Mouse (Mus musculus) heart, embryonic 12.5 days (tissue): ENCODE measurements around the gene Plce1. TPM values are rescaled to one million over a fixed set of nuclear protein-coding genes. Genes with fewer than 3 reads are reported as not detected.
A peak's percentile ranks its signal among the peaks of the same experiment; 100 is the strongest.

Experiments used
- ATAC-seq: fragments of 200-750 bp; cut with Nextera tagmentation; 2 replicates; pipeline ENCODE4 v1.8.0; 2017; ENCODE audit warnings: moderate TSS enrichment, moderate library complexity; ENCODE audit not compliant: insufficient number of reproducible peaks, low FRiP score
- H3K27ac ChIP-seq: fragments of 300-500 bp; sonication (generic); 2 replicates; pipeline ENCODE4 v1.5.1; 2016; ENCODE audit warnings: mild to moderate bottlenecking, moderate library complexity; ENCODE audit not compliant: poor library complexity, severe bottlenecking
- H3K27me3 ChIP-seq: fragments of 300-500 bp; sonication (generic); replicated peaks from 2 replicates; pipeline ENCODE4 v1.6.1; 2016; ENCODE audit warnings: mild to moderate bottlenecking, moderate library complexity
- H3K36me3 ChIP-seq: fragments of 300-500 bp; sonication (generic); 2 replicates; pipeline ENCODE4 v1.6.1; 2016; ENCODE audit warnings: mild to moderate bottlenecking, moderate library complexity
- H3K4me1 ChIP-seq: fragments of 300-500 bp; sonication (generic); replicated peaks from 2 replicates; pipeline ENCODE4 v1.6.1; 2016; ENCODE audit warnings: mild to moderate bottlenecking
- H3K4me2 ChIP-seq: fragments of 300-500 bp; sonication (generic); 2 replicates; pipeline ENCODE4 v1.6.1; 2016; ENCODE audit warnings: mild to moderate bottlenecking, moderate library complexity
- H3K4me3 ChIP-seq: fragments of 300-500 bp; sonication (generic); 2 replicates; pipeline ENCODE4 v1.5.1; 2016; ENCODE audit warnings: mild to moderate bottlenecking
- H3K9ac ChIP-seq: fragments of 300-500 bp; sonication (generic); 2 replicates; pipeline ENCODE4 v1.6.1; 2016; ENCODE audit warnings: mild to moderate bottlenecking, moderate library complexity
- H3K9me3 ChIP-seq: fragments of 300-500 bp; sonication (generic); replicated peaks from 2 replicates; pipeline ENCODE4 v1.6.1; 2016; ENCODE audit warnings: mild to moderate bottlenecking, moderate library complexity
- WGBS: fragments of 180-500 bp; shearing (Covaris S2); methylation state at CpG from one replicate; pipeline ENCODE4 v1.1.7; 2016; 5-methylcytosine and 5-hydroxymethylcytosine counted together
- polyA plus RNA-seq: library from polyadenylated mRNA; unstranded; fragments of >200 nt; fragmentation: Nextera tagmentation; extraction: Ambion mirVana; gene quantifications from 2 replicates; pipeline ENCODE4 v1.2.1, GENCODE M21; 2016

Gene Plce1
- polyA plus RNA-seq, 1 experiment from 2014 or later = 8.4 TPM

DNA sequence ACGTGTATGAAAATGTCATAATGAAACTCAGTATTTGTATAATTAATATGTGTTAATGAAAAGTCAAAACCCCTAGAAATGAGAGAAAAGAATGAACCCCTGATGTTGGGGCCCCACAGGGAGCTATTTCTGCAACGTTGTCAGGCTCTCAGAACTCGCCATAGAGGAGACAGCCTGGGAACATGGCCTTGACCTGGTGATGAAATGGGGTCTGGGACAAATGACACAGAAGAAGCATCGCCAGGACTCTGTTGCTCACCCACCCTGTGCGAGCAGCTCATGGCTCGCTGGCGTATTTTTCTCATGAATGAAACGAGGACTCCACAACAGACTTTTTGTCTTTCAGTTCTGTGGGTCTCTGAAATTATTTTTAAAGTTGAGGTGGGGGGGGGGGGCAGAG, 109.0 kb downstream of the Plce1 start:
- no peak overlapping the region for H3K4me2 ChIP-seq
- no peak overlapping the region for H3K4me3 ChIP-seq
- no peaks in the 10 kb centered on the region for H3K27me3 ChIP-seq
- no peak for ATAC-seq
- H3K27ac ChIP-seq = no peak overlapping the region
- H3K9me3 ChIP-seq = no peaks in the 10 kb centered on the region
- H3K4me1 ChIP-seq = peaks cover 42% of the 10 kb centered on the region
- 84% methylated on average over 8 of the region's 8 CpGs for WGBS
- H3K36me3 ChIP-seq = no peaks in the 10 kb centered on the region
- H3K9ac ChIP-seq = no peak overlapping the region

DNA sequence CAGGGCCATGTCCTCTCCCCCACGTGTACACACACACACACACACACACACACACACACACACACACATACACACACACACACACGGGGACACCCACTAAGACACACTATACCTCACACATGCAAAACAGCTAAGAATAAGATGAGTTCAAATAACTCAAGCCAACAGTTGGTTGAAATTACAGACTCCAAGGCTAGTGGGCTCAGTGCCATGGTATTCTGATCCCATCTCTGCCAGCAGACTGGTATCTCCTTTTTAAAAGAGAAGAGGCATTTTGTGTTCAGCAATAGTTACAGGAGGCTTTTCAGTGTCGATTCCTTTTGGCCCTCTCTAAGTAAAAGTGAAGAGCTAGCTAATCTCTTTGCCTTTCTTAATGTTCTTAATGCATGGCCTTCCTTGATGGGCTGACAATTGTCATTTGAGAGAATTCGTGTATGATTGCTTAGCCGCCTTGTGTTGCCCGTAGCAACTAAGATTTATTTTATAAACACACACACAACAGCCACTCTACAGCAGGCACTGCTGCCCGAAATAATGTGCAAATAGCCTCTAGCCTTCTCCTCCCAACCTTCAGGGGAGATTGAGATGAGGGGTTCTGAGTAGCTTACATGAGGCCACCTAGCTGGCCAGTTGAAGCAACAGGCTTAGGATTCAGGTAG, 111.8 kb downstream of the Plce1 start:
- H3K36me3 ChIP-seq = no peaks in the 10 kb centered on the region
- peaks cover 29% of the 10 kb centered on the region for H3K4me1 ChIP-seq
- no peak overlapping the region for H3K4me2 ChIP-seq
- no peak for ATAC-seq
- H3K27ac ChIP-seq = no peak overlapping the region
- 77% methylated on average over 7 of the region's 7 CpGs for WGBS
- no peak overlapping the region for H3K4me3 ChIP-seq
- H3K27me3 ChIP-seq = no peaks in the 10 kb centered on the region
- H3K9me3 ChIP-seq = no peaks in the 10 kb centered on the region
- no peak overlapping the region for H3K9ac ChIP-seq

DNA sequence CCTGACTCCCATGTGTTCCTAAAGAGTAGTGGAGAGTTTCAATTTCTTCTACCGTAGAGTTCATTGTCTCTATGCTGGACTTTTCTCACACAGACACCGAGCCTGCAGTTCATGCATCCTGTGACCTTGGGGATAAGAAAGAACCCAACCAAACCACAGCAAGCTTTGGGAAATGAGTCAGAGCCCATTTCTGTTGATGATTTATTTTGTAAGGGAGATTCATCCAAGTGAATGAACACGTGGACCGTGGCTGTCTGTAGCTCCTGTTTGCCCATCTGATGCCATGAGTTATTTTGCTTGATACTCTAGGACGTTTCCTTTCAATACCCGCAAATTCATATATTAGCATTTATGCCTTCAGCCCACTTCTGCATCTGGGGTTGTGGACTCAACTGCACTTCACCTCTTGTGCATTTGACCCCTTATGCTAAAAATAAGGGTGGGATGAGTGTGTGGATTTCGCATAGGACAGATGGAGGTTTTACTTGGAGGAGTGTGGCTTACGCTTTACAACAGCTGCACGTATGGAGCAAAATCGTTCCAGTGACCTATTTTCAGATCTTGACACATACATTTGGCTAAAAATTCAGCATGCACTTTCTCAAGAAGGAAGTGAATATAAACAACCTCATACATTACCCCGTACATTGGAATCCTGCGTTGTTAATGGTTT, 112.5 kb downstream of the Plce1 start:
- Histone ChIP-seq H3K4me2 (no peak overlapping the region), H3K27me3 (no peaks in the 10 kb centered on the region), H3K9ac (no peak overlapping the region), H3K4me3 (no peak overlapping the region), H3K27ac (no peak overlapping the region), H3K4me1 (peaks cover 26% of the 10 kb centered on the region), H3K36me3 (no peaks in the 10 kb centered on the region), H3K9me3 (no peaks in the 10 kb centered on the region)
- WGBS = 86% methylated on average over 12 of the region's 12 CpGs
- no peak for ATAC-seq

DNA sequence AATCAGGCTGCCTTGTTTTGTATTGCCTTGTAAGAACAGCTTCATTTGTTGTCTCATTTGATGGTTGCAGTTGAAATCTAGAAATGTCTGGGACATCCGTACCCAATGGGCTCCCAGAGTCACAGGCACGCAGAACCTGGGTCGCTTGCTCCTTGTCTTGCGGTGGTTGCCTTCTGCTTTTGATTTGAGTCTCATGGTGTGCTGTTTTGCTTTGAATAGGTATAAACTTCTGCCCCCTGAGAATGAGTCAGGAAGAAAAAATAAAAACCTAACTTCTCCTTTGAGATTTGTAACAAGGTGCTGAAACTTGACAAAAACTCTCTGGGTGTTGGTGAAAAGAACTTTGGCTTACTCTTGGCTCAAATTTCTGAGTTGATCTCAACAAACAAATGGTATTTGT, 115.2 kb downstream of the Plce1 start:
- Histone ChIP-seq H3K4me3 (no peak overlapping the region), H3K27ac (no peak overlapping the region), H3K36me3 (no peaks in the 10 kb centered on the region), H3K4me2 (no peak overlapping the region), H3K9ac (no peak overlapping the region), H3K4me1 (peaks cover 8% of the 10 kb centered on the region), H3K9me3 (no peaks in the 10 kb centered on the region), H3K27me3 (no peaks in the 10 kb centered on the region)
- no peak for ATAC-seq
- 88% methylated on average over 4 of the region's 4 CpGs for WGBS

DNA sequence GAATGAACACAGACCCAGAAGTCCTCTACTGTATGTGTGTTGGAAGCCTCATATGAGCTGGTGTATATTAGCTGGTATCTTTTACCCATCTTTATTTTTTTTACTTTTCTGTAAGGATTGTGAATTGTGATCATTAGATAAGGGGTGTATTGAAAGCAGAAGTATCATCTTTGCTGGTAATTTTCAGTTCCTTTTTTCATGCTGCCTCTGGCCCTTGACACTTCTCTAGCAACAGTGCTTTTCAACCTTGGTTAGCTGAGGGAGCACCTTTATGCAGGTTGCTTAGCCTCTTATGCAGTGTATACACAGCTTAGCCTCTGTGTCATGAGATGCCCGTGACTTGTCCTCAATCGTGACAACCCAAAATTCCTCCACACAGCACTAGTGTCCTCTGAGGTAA, 116.5 kb downstream of the Plce1 start:
- Histone ChIP-seq H3K9me3 (no peaks in the 10 kb centered on the region), H3K4me2 (no peak overlapping the region), H3K27me3 (no peaks in the 10 kb centered on the region), H3K27ac (no peak overlapping the region), H3K4me1 (no peaks in the 10 kb centered on the region), H3K36me3 (no peaks in the 10 kb centered on the region), H3K4me3 (no peak overlapping the region), H3K9ac (no peak overlapping the region)
- no peak for ATAC-seq
- WGBS = 69% methylated on average over 2 of the region's 2 CpGs

DNA sequence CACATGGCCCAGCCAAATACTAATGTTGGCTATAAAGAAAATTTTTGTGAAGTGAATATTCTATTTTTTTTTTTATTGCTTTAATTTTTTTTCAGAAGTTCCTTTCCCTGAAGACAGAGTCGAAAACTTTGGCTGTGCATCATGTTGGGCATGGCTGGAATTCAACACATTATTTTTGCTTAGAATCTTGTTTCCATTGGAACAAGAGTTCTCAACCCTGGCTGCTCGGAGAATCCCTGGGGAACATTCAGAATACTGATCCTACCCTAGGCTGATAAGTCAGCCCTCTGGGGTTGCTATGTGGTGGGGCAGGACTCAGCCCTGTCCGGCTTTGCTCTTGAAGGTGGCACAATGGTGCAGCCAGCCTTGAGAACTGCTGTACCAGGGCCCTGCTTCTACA, 118.1 kb downstream of the Plce1 start:
- H3K4me1 ChIP-seq = no peaks in the 10 kb centered on the region
- no peak for ATAC-seq
- no peak overlapping the region for H3K27ac ChIP-seq
- no peak overlapping the region for H3K9ac ChIP-seq
- H3K27me3 ChIP-seq = no peaks in the 10 kb centered on the region
- H3K9me3 ChIP-seq = no peaks in the 10 kb centered on the region
- H3K36me3 ChIP-seq = no peaks in the 10 kb centered on the region
- no peak overlapping the region for H3K4me2 ChIP-seq
- 69% methylated on average over 3 of the region's 3 CpGs for WGBS
- no peak overlapping the region for H3K4me3 ChIP-seq

DNA sequence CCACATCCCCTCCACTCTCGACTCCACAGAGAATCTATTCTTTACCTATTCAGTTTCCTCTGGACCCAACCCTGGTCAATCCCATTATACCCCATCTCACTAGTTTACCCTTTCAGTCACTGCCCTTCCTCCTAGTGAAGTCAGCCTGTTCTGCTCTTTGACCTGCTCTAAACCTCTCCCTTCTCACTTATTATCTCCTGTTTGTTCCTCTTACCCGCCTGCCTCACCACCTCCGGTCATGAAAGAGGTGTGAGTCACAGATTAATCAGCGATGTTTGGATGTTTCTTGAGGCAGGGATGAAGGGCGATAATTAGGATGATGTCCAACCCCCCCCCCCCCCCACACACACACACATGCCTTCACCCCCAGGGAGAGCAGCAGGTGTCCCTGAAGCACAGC, 120.2 kb downstream of the Plce1 start:
- Histone ChIP-seq H3K27ac (no peak overlapping the region), H3K4me2 (no peak overlapping the region), H3K27me3 (no peaks in the 10 kb centered on the region), H3K4me1 (no peaks in the 10 kb centered on the region), H3K4me3 (no peak overlapping the region), H3K9me3 (no peaks in the 10 kb centered on the region), H3K9ac (no peak overlapping the region), H3K36me3 (no peaks in the 10 kb centered on the region)
- no peak for ATAC-seq
- 35% methylated on average over 5 of the region's 5 CpGs for WGBS

DNA sequence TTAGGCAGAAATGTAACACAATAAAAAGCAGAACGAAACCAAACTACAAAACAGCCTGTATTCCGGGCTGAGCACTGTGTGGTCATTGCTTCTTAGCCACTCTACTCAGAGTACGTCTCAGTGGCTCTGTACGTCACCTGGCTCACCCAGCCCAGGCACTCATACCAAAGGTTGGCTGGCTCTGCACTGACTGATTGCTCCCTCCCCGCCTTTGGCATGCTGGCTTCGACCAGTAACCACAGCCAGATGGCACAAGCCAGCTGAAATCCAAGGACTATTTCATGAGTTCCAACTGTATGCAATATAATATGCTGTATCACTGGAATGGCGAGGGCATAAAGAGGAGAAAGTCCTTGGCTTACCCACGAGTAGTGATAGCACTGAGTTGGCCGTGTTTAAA, 121.9 kb downstream of the Plce1 start:
- no peak overlapping the region for H3K27ac ChIP-seq
- no peak overlapping the region for H3K9ac ChIP-seq
- no peaks in the 10 kb centered on the region for H3K27me3 ChIP-seq
- no peaks in the 10 kb centered on the region for H3K4me1 ChIP-seq
- no peak overlapping the region for H3K4me2 ChIP-seq
- peaks cover 3% of the 10 kb centered on the region; the same call in 1 of the 2 replicates for H3K9me3 ChIP-seq
- WGBS = 76% methylated on average over 9 of the region's 9 CpGs
- no peak overlapping the region for H3K4me3 ChIP-seq
- ATAC-seq = no peak
- no peaks in the 10 kb centered on the region for H3K36me3 ChIP-seq

DNA sequence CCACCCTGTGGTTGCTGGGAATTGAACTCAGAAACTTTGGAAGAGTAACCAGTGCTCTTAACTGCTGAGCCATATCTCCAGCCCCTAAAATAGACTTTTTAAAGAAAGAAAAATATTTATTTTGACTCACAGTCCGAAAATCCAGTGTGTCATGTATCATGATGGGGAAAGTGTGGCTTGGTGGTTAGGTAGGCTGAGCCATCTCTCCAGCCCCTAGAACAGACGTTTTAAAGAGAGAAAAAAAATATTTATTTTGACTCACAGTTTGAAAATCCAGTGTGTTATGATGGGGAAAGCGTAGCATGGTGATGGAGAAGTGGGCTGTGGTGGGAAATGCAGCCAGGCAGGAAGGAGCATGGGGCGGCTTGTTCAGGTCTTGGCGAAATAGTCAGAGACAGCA, 126.3 kb downstream of the Plce1 start:
- H3K4me3 ChIP-seq = no peak overlapping the region
- no peaks in the 10 kb centered on the region for H3K36me3 ChIP-seq
- no peak overlapping the region for H3K4me2 ChIP-seq
- no peaks in the 10 kb centered on the region for H3K27me3 ChIP-seq
- no peak overlapping the region for H3K9ac ChIP-seq
- no peak for ATAC-seq
- H3K9me3 ChIP-seq = peaks cover 5% of the 10 kb centered on the region; the same call in 1 of the 2 replicates
- H3K4me1 ChIP-seq = peaks cover 13% of the 10 kb centered on the region
- H3K27ac ChIP-seq = no peak overlapping the region
- 79% methylated on average over 5 of the region's 5 CpGs for WGBS

DNA sequence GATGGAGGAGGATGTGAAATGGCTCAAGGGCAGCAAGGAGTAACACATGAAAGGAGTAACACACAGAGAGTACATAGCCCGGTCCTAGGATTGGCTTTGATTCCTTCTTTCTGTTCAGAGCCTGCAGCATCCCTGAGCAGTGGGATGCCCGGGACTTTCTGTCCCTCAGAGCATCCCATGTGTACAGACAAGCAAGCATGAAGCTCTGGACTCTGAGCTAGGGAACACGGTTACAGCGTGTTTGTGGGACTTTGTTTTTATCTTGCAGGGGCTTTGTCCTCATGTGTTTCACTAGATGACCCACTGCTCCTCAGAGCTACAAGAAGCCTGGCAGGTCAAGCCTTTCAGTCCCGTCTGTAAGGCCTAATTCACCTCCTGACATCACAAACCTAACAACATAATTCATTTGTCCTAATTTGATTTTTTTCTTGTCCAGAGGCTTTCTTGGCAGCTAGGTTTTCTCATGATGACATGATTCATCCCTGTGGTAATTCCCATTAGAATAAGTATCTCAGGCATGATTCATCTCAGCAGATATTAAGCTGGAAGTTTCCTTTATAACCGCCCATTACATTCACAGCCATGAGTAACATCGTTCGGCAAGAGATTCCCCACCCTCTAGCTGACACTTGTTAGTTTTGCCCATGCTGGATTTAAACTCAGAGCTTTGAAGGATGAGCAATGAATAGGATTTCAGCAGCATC, 128.2 kb downstream of the Plce1 start:
- Histone ChIP-seq H3K9me3 (peaks cover 5% of the 10 kb centered on the region; the same call in 1 of the 2 replicates), H3K4me3 (no peak overlapping the region), H3K4me2 (no peak overlapping the region), H3K36me3 (no peaks in the 10 kb centered on the region), H3K27ac (no peak overlapping the region), H3K9ac (no peak overlapping the region), H3K4me1 (peaks cover 13% of the 10 kb centered on the region), H3K27me3 (no peaks in the 10 kb centered on the region)
- 80% methylated on average over 8 of the region's 8 CpGs for WGBS
- no peak for ATAC-seq

DNA sequence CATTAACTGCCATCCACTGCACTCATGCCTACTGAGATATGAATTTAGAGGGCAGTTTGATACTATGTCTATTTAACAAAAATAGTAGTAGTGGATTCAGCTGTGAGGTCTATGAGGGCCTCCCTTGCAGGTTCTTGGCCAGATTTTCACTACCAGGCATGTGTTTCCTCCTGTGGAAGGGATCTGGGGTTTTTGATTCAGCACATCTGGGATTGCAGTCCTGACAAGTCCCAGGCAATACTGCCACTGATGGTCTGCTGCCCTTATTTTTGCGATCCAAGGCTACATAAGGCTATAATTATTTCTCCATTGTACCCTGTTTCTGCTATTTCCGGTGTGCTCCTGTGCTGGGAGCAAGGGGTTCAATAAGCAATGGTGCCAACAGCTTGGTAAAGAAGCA, 129.4 kb downstream of the Plce1 start:
- H3K4me3 ChIP-seq = no peak overlapping the region
- no peak overlapping the region for H3K9ac ChIP-seq
- peaks cover 19% of the 10 kb centered on the region for H3K4me1 ChIP-seq
- no peak for ATAC-seq
- H3K27ac ChIP-seq = peak overlapping the region; percentile 58
- no peaks in the 10 kb centered on the region for H3K27me3 ChIP-seq
- H3K4me2 ChIP-seq = no peak overlapping the region
- peaks cover 5% of the 10 kb centered on the region; the same call in 1 of the 2 replicates for H3K9me3 ChIP-seq
- 82% methylated on average over 2 of the region's 2 CpGs for WGBS
- no peaks in the 10 kb centered on the region for H3K36me3 ChIP-seq
